ENCODE assay signal across 21 mouse cellular contexts in genomic region chr8:118316440-118316839, GRCm38 (mm10). TPM values are rescaled to one million over a fixed set of nuclear protein-coding genes. Genes with fewer than 3 reads are reported as not detected.
A peak's percentile ranks its signal among the peaks of the same experiment; 100 is the strongest.
DNase-seq lines count a peak whose midpoint lies in the region; ATAC-seq lines count a peak whose summit lies in the region.
"Had no signal": no experiment of that assay in that cellular context is flagged by ENCODE, and none has a peak within 500 bp of the region (broad histone marks: within the 10 kb centered on the region; RNA-seq: fewer than 3 reads in every experiment).

No protein-coding gene starts in this region.

- H3K4me1 ChIP-seq in limb, embryonic 13.5 days: peaks cover 5% of the 10 kb centered on the region
- 0 out of 2 replicates have a peak, but pooled peaks cover 2% of the 10 kb centered on the region for H3K4me1 ChIP-seq in limb, embryonic 10.5 days
- H3K4me1 ChIP-seq in embryonic facial prominence, embryonic 14.5 days (ENCODE audit: control insufficient read depth, insufficient read depth, low read length): no peaks in the 10 kb centered on the region; the same call in 1 of the 2 replicates

- no peak overlapping the region for H3K27ac ChIP-seq in limb, embryonic 13.5 days
- no peak overlapping the region for H3K27ac ChIP-seq in limb, embryonic 10.5 days
- no peak overlapping the region for H3K27ac ChIP-seq in embryonic facial prominence, embryonic 14.5 days (replicated peaks; ENCODE audit: low read depth, low read length)
- H3K27ac ChIP-seq: embryonic facial prominence, embryonic 12.5 days; forebrain, embryonic 13.5 days; gastrocnemius, adult 2 months; heart, embryonic 13.5 days; hindbrain, embryonic 15.5 days had no signal

- ATAC-seq in limb, embryonic 13.5 days (ENCODE audit: low FRiP score, low read depth): 0 out of 2 replicates have a peak, but pooled peaks have one; percentile 36
- ATAC-seq in embryonic facial prominence, embryonic 14.5 days (ENCODE audit: low read depth): no peak
- ATAC-seq: forebrain, embryonic 13.5 days; forebrain, postnatal 0 days had no signal

- H3K4me2 ChIP-seq in limb, embryonic 13.5 days (replicated peaks): no peak overlapping the region
- no peak overlapping the region for H3K4me2 ChIP-seq in embryonic facial prominence, embryonic 14.5 days (ENCODE audit: low read depth, low read length)
- H3K4me2 ChIP-seq: embryonic facial prominence, embryonic 12.5 days; forebrain, embryonic 13.5 days; heart, embryonic 13.5 days; hindbrain, embryonic 15.5 days had no signal

- H3K36me3 ChIP-seq in limb, embryonic 13.5 days: no peaks in the 10 kb centered on the region
- no peaks in the 10 kb centered on the region for H3K36me3 ChIP-seq in limb, embryonic 10.5 days
- no peaks in the 10 kb centered on the region for H3K36me3 ChIP-seq in embryonic facial prominence, embryonic 14.5 days (ENCODE audit: control insufficient read depth, insufficient read depth, low read length)
- H3K36me3 ChIP-seq: embryonic facial prominence, embryonic 12.5 days; heart, embryonic 13.5 days; hindbrain, embryonic 15.5 days had no signal

- no peak overlapping the region for H3K4me3 ChIP-seq in limb, embryonic 13.5 days
- H3K4me3 ChIP-seq in limb, embryonic 10.5 days: no peak overlapping the region
- H3K4me3 ChIP-seq in embryonic facial prominence, embryonic 14.5 days (ENCODE audit: low read depth, low read length): no peak overlapping the region
- H3K4me3 ChIP-seq: embryonic facial prominence, embryonic 12.5 days; forebrain, embryonic 13.5 days; gastrocnemius, adult 2 months; heart, embryonic 13.5 days; hindbrain, embryonic 15.5 days had no signal

- WGBS in limb, embryonic 13.5 days: 59% methylated on average over 12 of the region's 12 CpGs
- WGBS in limb, embryonic 10.5 days: 67% methylated on average over 12 of the region's 12 CpGs
- WGBS in embryonic facial prominence, embryonic 14.5 days: 63% methylated on average over 12 of the region's 12 CpGs

- H3K9me3 ChIP-seq in limb, embryonic 13.5 days: no peaks in the 10 kb centered on the region
- H3K9me3 ChIP-seq in limb, embryonic 10.5 days (replicated peaks): no peaks in the 10 kb centered on the region
- no peaks in the 10 kb centered on the region for H3K9me3 ChIP-seq in embryonic facial prominence, embryonic 14.5 days (ENCODE audit: control insufficient read depth, low read length)
- H3K9me3 ChIP-seq: embryonic facial prominence, embryonic 12.5 days; forebrain, embryonic 13.5 days; heart, embryonic 13.5 days; hindbrain, embryonic 15.5 days had no signal

- peaks cover 8% of the 10 kb centered on the region; the same call in 1 of the 2 replicates for H3K27me3 ChIP-seq in limb, embryonic 13.5 days
- no peaks in the 10 kb centered on the region for H3K27me3 ChIP-seq in limb, embryonic 10.5 days (ENCODE audit: low read depth, poor library complexity, severe bottlenecking)
- no peaks in the 10 kb centered on the region for H3K27me3 ChIP-seq in embryonic facial prominence, embryonic 14.5 days (replicated peaks; ENCODE audit: control insufficient read depth, insufficient read depth, low read length)
- H3K27me3 ChIP-seq: embryonic facial prominence, embryonic 12.5 days; hindbrain, embryonic 15.5 days had no signal

- no peak overlapping the region for H3K9ac ChIP-seq in limb, embryonic 13.5 days
- no peak overlapping the region for H3K9ac ChIP-seq in embryonic facial prominence, embryonic 14.5 days (ENCODE audit: low read depth, low read length)
- H3K9ac ChIP-seq: embryonic facial prominence, embryonic 12.5 days; forebrain, embryonic 13.5 days; forebrain, postnatal 0 days; heart, embryonic 13.5 days; hindbrain, embryonic 15.5 days had no signal

- DNase-seq in limb, embryonic 10.5 days (ENCODE audit: low spot score): no peak
- DNase-seq in embryonic facial prominence, embryonic 14.5 days (ENCODE audit: low spot score): peak; percentile 23
- DNase-seq in forelimb bud, embryonic 11.5 days (ENCODE audit: low read depth, low spot score): peak; percentile 13
- peak; percentile 13 for DNase-seq in urinary bladder, postnatal 25 days (ENCODE audit: low spot score)
- no peak for DNase-seq in right cerebral cortex, postnatal 36 days (ENCODE audit: low spot score in 2 of 2)
- no peak for DNase-seq in ovary, adult 18-20 months (ENCODE audit: low spot score)
- DNase-seq: adrenal gland, adult 2 months; adrenal gland, postnatal 36 days; cerebellum, adult 2 months; cerebellum, postnatal 14 days; embryo, embryonic 11 days; forebrain, postnatal 0 days; gastrocnemius, adult 2 months; gastrocnemius, postnatal 36 days; heart, adult 11 months; heart, postnatal 36 days had no signal

RNA-seq across cellular contexts. Expression of gene Cdh13, which starts 32.9 kb away (rescaled TPM):
- 14.5 and 15.7 TPM in 2 replicates for polyA plus RNA-seq in limb, embryonic 13.5 days (2015; fragmentation: Nextera tagmentation; extraction: Ambion mirVana)
- 2.7 and 3.3 TPM in 2 replicates for polyA plus RNA-seq in limb, embryonic 10.5 days (2016; fragmentation: Nextera tagmentation; extraction: Ambion mirVana)
- polyA plus RNA-seq in embryonic facial prominence, embryonic 14.5 days (2014; fragmentation: Nextera tagmentation; extraction: Ambion mirVana): 24.3 and 24.4 TPM in 2 replicates

Comparison
In these comparisons a context has a peak if more than half of its experiments do, and no peak if none do; other contexts are left out.
1. DNase-seq: peak in embryonic facial prominence, embryonic 14.5 days (single experiment), forelimb bud, embryonic 11.5 days (single experiment) and urinary bladder, postnatal 25 days (single experiment); none in limb, embryonic 10.5 days (single experiment), right cerebral cortex, postnatal 36 days (0 of 2) and ovary, adult 18-20 months (single experiment).